Mouse (Mus musculus) adrenal gland (tissue): ENCODE measurements around the gene Otx2.

Experiments
- intact Hi-C: fragments of 180-260 bp; cut with DNase I; formaldehyde crosslinking; loops from one replicate; pipeline ENCODE4 v1.15.1; 2025
- long read RNA-seq, 2 experiments: library from polyadenylated mRNA; unstranded; transcript quantifications; one replicate each; pipeline ENCODE4 v2.0.0; 2020; ENCODE audit warnings: borderline replicate concordance in 1 of 2; ENCODE audit not compliant: insufficient replicate concordance in 1 of 2

Gene Otx2
- long read RNA-seq, experiment 1: 0 reads
- long read RNA-seq, experiment 2: 0 reads

GRCm38 (mm10) chr14:48673541-48673940 is at the start of gene Otx2:
TSS of gene Otx2 (minus strand) at chr14:48673819.
- intact Hi-C loops: no loop called here

- intact Hi-C loops: no loop called here
Measured at GRCm38 (mm10) chr14:48722763-48723162, 49.1 kb upstream of the Otx2 start.

GRCm38 (mm10) chr14:48719296-48719695 is 45.7 kb upstream of the Otx2 start:
- intact Hi-C loops: no loop called here

- intact Hi-C loops: no loop called here
Measured at GRCm38 (mm10) chr14:48717632-48718279, 44.1 kb upstream of the Otx2 start.

GRCm38 (mm10) chr14:48716456-48716855 is 42.8 kb upstream of the Otx2 start:
- intact Hi-C loops: no loop called here

- intact Hi-C loops: no loop called here
Measured at GRCm38 (mm10) chr14:48710871-48711370, 37.3 kb upstream of the Otx2 start.

GRCm38 (mm10) chr14:48710062-48710870 is 36.6 kb upstream of the Otx2 start:
- intact Hi-C loops: no loop called here

GRCm38 (mm10) chr14:48709371-48710061 is 35.9 kb upstream of the Otx2 start:
- intact Hi-C loops: no loop called here

GRCm38 (mm10) chr14:48707844-48708383 is 34.3 kb upstream of the Otx2 start:
- intact Hi-C loops: no loop called here

GRCm38 (mm10) chr14:48707391-48707790 is 33.8 kb upstream of the Otx2 start:
- intact Hi-C loops: no loop called here

GRCm38 (mm10) chr14:48700790-48701370 is 27.3 kb upstream of the Otx2 start:
- intact Hi-C loops: no loop called here

GRCm38 (mm10) chr14:48679590-48679989 is 6.0 kb upstream of the Otx2 start:
- intact Hi-C loops: no loop called here

GRCm38 (mm10) chr14:48678674-48679073 is 5.1 kb upstream of the Otx2 start:
- intact Hi-C loops: no loop called here

GRCm38 (mm10) chr14:48674036-48674831 is 615 bp upstream of the Otx2 start:
- intact Hi-C loops: no loop called here

GRCm38 (mm10) chr14:48672611-48673176 is 925 bp downstream of the Otx2 start:
- intact Hi-C loops: no loop called here

- intact Hi-C loops: no loop called here
Measured at GRCm38 (mm10) chr14:48671480-48672240, 2.0 kb downstream of the Otx2 start.

- intact Hi-C loops: no loop called here
Measured at GRCm38 (mm10) chr14:48670761-48671479, 2.7 kb downstream of the Otx2 start.

GRCm38 (mm10) chr14:48670258-48670630 is 3.4 kb downstream of the Otx2 start:
- intact Hi-C loops: no loop called here
